Mouse (Mus musculus) testis, adult 2 months (tissue): Measurements from ENCODE around the gene Arhgap19.

ENCODE experiments used
- CTCF ChIP-seq: fragments of 200-500 bp; IDR thresholded peaks from 2 replicates; pipeline ENCODE4 v1.5.1; 2012; ENCODE audit warnings: low read depth, mild to moderate bottlenecking, inconsistent platforms, low read length, moderate library complexity; ENCODE audit not compliant: control insufficient read depth, insufficient read depth, insufficient replicate concordance
- POLR2A ChIP-seq: fragments of 200-500 bp; IDR thresholded peaks from 2 replicates; pipeline ENCODE4 v1.6.1; 2012; ENCODE audit warnings: low read depth, mild to moderate bottlenecking, inconsistent platforms, low read length, moderate library complexity; ENCODE audit not compliant: control insufficient read depth

DNA sequence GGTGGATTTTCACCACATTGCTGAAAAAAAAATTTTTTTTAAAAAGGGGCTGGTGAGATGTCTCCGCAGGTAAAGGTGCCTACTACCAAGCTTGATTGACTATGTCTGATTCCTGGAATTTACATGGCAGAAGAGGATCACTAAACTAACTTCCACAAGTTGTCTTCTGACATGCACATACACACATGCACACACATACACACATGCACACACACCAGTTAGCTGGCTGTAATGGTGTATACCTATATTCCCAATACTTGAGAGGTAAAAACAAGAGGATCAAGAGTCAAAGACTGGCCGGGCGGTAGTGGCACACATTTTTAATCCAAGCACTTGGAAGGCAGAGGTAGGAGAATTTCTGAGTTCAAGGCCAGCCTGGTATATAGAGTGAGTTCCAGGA, 37.8 kb upstream of the Arhgap19 start:
- TF ChIP-seq POLR2A: no peak
- no peak for TF ChIP-seq CTCF
